Mouse (Mus musculus) MEL (cell line): ENCODE measurements at regions not wholly inside any gene's neighbourhood (a gene's known extent, or its start where the extent isn't known, plus 50 kb on each side); places are given as distances from the start of the nearest gene placed in this dataset.

Experiments used
- DNase-seq: peaks from one replicate; pipeline ENCODE4 v3.0.0; 2011; ENCODE audit warnings: low read depth, low spot score
- H3K27ac ChIP-seq: 2 replicates; pipeline ENCODE4 v1.5.1; 2012; ENCODE audit warnings: low read depth, mild to moderate bottlenecking, control low read depth, low read length, moderate library complexity; ENCODE audit not compliant: control insufficient read depth
- H3K27me3 ChIP-seq, 2 experiments: fragments of 150-350 bp in 1 of 2; sonication (generic) in 1 of 2; 2 replicates each; pipeline ENCODE4 v1.6.1; 2012; ENCODE audit warnings: low read length in 2 of 2, mild to moderate bottlenecking in 2 of 2, improper control_type of control experiment in 1 of 2, moderate library complexity in 1 of 2; ENCODE audit not compliant: insufficient read depth in 2 of 2, control insufficient read depth in 1 of 2
- H3K36me3 ChIP-seq, 2 experiments: 2 replicates each; pipeline ENCODE4 v1.6.1; 2012 to 2014; ENCODE audit warnings: low read length in 2 of 2, improper control_type of control experiment in 1 of 2, inconsistent platforms in 1 of 2, mild to moderate bottlenecking in 1 of 2; ENCODE audit not compliant: insufficient read depth in 2 of 2, control insufficient read depth in 1 of 2
- H3K4me1 ChIP-seq, 2 experiments: fragments of 150-350 bp in 1 of 2; sonication (generic) in 1 of 2; 2 replicates each; pipeline ENCODE4 v1.6.1; 2012; ENCODE audit warnings: low read length in 2 of 2, improper control_type of control experiment in 1 of 2, mild to moderate bottlenecking in 1 of 2; ENCODE audit not compliant: insufficient read depth in 2 of 2, control insufficient read depth in 1 of 2
- H3K4me3 ChIP-seq, 2 experiments: fragments of 150-350 bp in 1 of 2; sonication (generic) in 1 of 2; 2 replicates each; pipeline ENCODE4 v1.5.1; 2012; ENCODE audit warnings: low read depth in 2 of 2, low read length in 2 of 2, mild to moderate bottlenecking in 2 of 2, moderate library complexity in 2 of 2, control low read depth in 1 of 2, improper control_type of control experiment in 1 of 2; ENCODE audit not compliant: control insufficient read depth in 1 of 2, insufficient read depth in 1 of 2
- H3K79me2 ChIP-seq: 2 replicates; pipeline ENCODE4 v1.6.1; 2012; ENCODE audit warnings: mild to moderate bottlenecking, low read length, moderate library complexity; ENCODE audit not compliant: control insufficient read depth, poor library complexity, insufficient read depth
- H3K9ac ChIP-seq: 2 replicates; pipeline ENCODE4 v1.6.1; 2012; ENCODE audit warnings: low read depth, mild to moderate bottlenecking, control low read depth, low read length, moderate library complexity; ENCODE audit not compliant: control insufficient read depth, poor library complexity, severe bottlenecking
- H3K9me3 ChIP-seq: fragments of 150-350 bp; sonication (generic); replicated peaks from 2 replicates; pipeline ENCODE4 v1.6.1; 2012; ENCODE audit warnings: mild to moderate bottlenecking, low read length, improper control_type of control experiment, moderate library complexity; ENCODE audit not compliant: insufficient read depth
- CTCF ChIP-seq, 3 experiments: IDR thresholded peaks in 2 of 3; conservative IDR thresholded peaks in 1 of 3; 2 replicates each; pipeline ENCODE4 v1.5.1; 2011 to 2012; ENCODE audit warnings: low read length in 3 of 3, low read depth in 2 of 3, mild to moderate bottlenecking in 2 of 3, improper control_type of control experiment in 1 of 3, inconsistent platforms in 1 of 3, mixed read lengths in 1 of 3, moderate library complexity in 1 of 3; ENCODE audit not compliant: control insufficient read depth in 1 of 3, insufficient read depth in 1 of 3, poor library complexity in 1 of 3, severe bottlenecking in 1 of 3
- E2F4 ChIP-seq: IDR thresholded peaks from 2 replicates; pipeline ENCODE4 v1.6.1; 2011; ENCODE audit warnings: low read depth, low read length, improper control_type of control experiment, borderline replicate concordance
- ELF1 ChIP-seq: IDR thresholded peaks from 2 replicates; pipeline ENCODE4 v1.6.1; 2014; ENCODE audit warnings: low read depth, mild to moderate bottlenecking, inconsistent platforms, low read length, improper control_type of control experiment, moderate library complexity
- ETS1 ChIP-seq: IDR thresholded peaks from 2 replicates; pipeline ENCODE4 v1.6.1; 2012; ENCODE audit warnings: low read depth, mild to moderate bottlenecking, inconsistent platforms, low read length, improper control_type of control experiment, moderate library complexity
- GATA1 ChIP-seq: IDR thresholded peaks from 2 replicates; pipeline ENCODE4 v1.6.1; 2011; ENCODE audit warnings: low read depth, low read length, improper control_type of control experiment
- HCFC1 ChIP-seq: IDR thresholded peaks from 2 replicates; pipeline ENCODE4 v1.6.1; 2012; ENCODE audit warnings: low read depth, mild to moderate bottlenecking, inconsistent platforms, low read length, improper control_type of control experiment, moderate library complexity
- MAFK ChIP-seq: IDR thresholded peaks from 2 replicates; pipeline ENCODE4 v1.6.1; 2011; ENCODE audit warnings: low read depth, mild to moderate bottlenecking, low read length, improper control_type of control experiment, borderline replicate concordance
- MAX ChIP-seq: IDR thresholded peaks from 2 replicates; pipeline ENCODE4 v1.6.1; 2011; ENCODE audit warnings: low read length, improper control_type of control experiment
- MEF2A ChIP-seq: IDR thresholded peaks from 2 replicates; pipeline ENCODE4 v1.6.1; 2014; ENCODE audit warnings: low read depth, mild to moderate bottlenecking, inconsistent platforms, low read length, improper control_type of control experiment; ENCODE audit not compliant: poor library complexity, insufficient replicate concordance, severe bottlenecking; ENCODE audit errors: extremely low read depth
- POLR2AphosphoS2 ChIP-seq: IDR thresholded peaks from 2 replicates; pipeline ENCODE4 v1.6.1; 2011; ENCODE audit warnings: low read length, improper control_type of control experiment
- SIN3A ChIP-seq: IDR thresholded peaks from 2 replicates; pipeline ENCODE4 v1.6.1; 2012; ENCODE audit warnings: low read length, improper control_type of control experiment, inconsistent platforms
- TAL1 ChIP-seq: IDR thresholded peaks from 2 replicates; pipeline ENCODE4 v1.6.1; 2012; ENCODE audit warnings: mild to moderate bottlenecking, inconsistent platforms, low read length, moderate library complexity, mixed read lengths
- TCF12 ChIP-seq: IDR thresholded peaks from 2 replicates; pipeline ENCODE4 v1.6.1; 2014; ENCODE audit warnings: low read depth, mild to moderate bottlenecking, inconsistent platforms, low read length, improper control_type of control experiment, moderate library complexity
- UBTF ChIP-seq: IDR thresholded peaks from 2 replicates; pipeline ENCODE4 v1.6.1; 2012; ENCODE audit warnings: low read depth, mild to moderate bottlenecking, inconsistent platforms, low read length, improper control_type of control experiment, moderate library complexity, borderline replicate concordance; ENCODE audit not compliant: insufficient read depth
- USF1 ChIP-seq: IDR thresholded peaks from 2 replicates; pipeline ENCODE4 v1.6.1; 2014; ENCODE audit warnings: low read depth, mild to moderate bottlenecking, inconsistent platforms, low read length, improper control_type of control experiment, moderate library complexity
- USF2 ChIP-seq, 2 experiments: IDR thresholded peaks; 2 replicates each; pipeline ENCODE4 v1.6.1; 2011 to 2012; ENCODE audit warnings: improper control_type of control experiment in 2 of 2, low read length in 2 of 2, borderline replicate concordance in 1 of 2, inconsistent platforms in 1 of 2, low read depth in 1 of 2, mild to moderate bottlenecking in 1 of 2; ENCODE audit not compliant: insufficient read depth in 1 of 2
- ZNF384 ChIP-seq: IDR thresholded peaks from 2 replicates; pipeline ENCODE4 v1.6.1; 2012; ENCODE audit warnings: low read depth, mild to moderate bottlenecking, inconsistent platforms, low read length, improper control_type of control experiment

GRCm38 (mm10) chr12:109711946-109712345, 111.8 kb upstream of the Rtl1 start:
- no peaks in the 10 kb centered on the region for H3K79me2 ChIP-seq
- TF ChIP-seq CTCF (IDR thresholded peaks at IDR 0.05 in 2 of 3, conservative IDR thresholded peaks at IDR 0.05 in 1 of 3; ENCODE audit: control insufficient read depth in 1 of 3, insufficient read depth in 1 of 3, low read depth in 2 of 3, low read length in 3 of 3, poor library complexity in 1 of 3, severe bottlenecking in 1 of 3) (no peak), POLR2AphosphoS2 (no peak), ELF1 (no peak), ETS1 (no peak), MEF2A (no peak), TCF12 (no peak), TAL1 (no peak), ZNF384 (no peak), GATA1 (no peak), USF2 (IDR thresholded peaks at IDR 0.05; ENCODE audit: borderline replicate concordance in 1 of 2, insufficient read depth in 1 of 2, low read depth in 1 of 2, low read length in 2 of 2) (no peak)
- H3K4me3 ChIP-seq, result no peak overlapping the region
- no peaks in the 10 kb centered on the region for H3K36me3 ChIP-seq
- H3K27me3 ChIP-seq, result no peaks in the 10 kb centered on the region
- H3K4me1 ChIP-seq, result no peaks in the 10 kb centered on the region
- no peak overlapping the region for H3K9ac ChIP-seq
- no peaks in the 10 kb centered on the region for H3K9me3 ChIP-seq
- H3K27ac ChIP-seq, result no peak overlapping the region
- no peak for DNase-seq

DNA sequence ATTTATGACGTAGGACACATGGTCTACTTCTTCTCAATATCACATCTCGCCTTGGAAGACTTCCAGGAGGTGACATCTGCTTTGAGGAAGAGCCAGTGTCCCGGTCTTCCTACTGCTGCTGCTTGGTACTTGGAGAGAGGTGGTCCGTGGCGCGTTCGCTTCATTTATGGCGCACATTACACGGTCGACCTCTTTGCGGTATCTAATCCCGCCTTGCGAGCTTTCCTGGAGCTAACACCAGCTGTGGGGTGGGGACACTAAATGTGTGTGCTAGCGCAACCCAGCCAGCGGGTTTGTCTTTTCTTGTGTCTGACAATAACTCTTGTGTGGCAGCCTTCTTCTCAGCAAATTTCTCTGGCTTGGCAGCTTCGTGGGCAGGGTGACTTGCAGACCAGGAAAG, 112.3 kb upstream of the Rtl1 start:
- no peaks in the 10 kb centered on the region for H3K36me3 ChIP-seq
- H3K79me2 ChIP-seq, result no peaks in the 10 kb centered on the region
- H3K9ac ChIP-seq, result no peak overlapping the region
- TF ChIP-seq MEF2A, result no peak
- TF ChIP-seq TAL1, result no peak
- no peak for TF ChIP-seq E2F4
- TF ChIP-seq ELF1, result no peak
- no peak for TF ChIP-seq ETS1
- TF ChIP-seq MAX, result no peak
- no peak for TF ChIP-seq HCFC1
- TF ChIP-seq SIN3A, result no peak
- TF ChIP-seq MAFK, result no peak
- no peak for TF ChIP-seq GATA1
- TF ChIP-seq TCF12, result no peak
- TF ChIP-seq USF1, result no peak
- no peak for TF ChIP-seq UBTF
- DNase-seq, result no peak
- H3K9me3 ChIP-seq, result no peaks in the 10 kb centered on the region
- no peak overlapping the region for H3K27ac ChIP-seq
- H3K4me1 ChIP-seq, result no peaks in the 10 kb centered on the region
- no peaks in the 10 kb centered on the region for H3K27me3 ChIP-seq
- H3K4me3 ChIP-seq, result no peak overlapping the region
